Mouse (Mus musculus) ES-E14 (cell line): ENCODE measurements at regions not wholly inside any gene's neighbourhood (a gene's known extent, or its start where the extent isn't known, plus 50 kb on each side); places are given as distances from the start of the nearest gene placed in this dataset.

Experiments
- CHD2 ChIP-seq: IDR thresholded peaks from 2 replicates; pipeline ENCODE4 v1.6.1; 2014; ENCODE audit warnings: mild to moderate bottlenecking, low read depth, low read length, inconsistent platforms
- HCFC1 ChIP-seq: IDR thresholded peaks from 2 replicates; pipeline ENCODE4 v1.6.1; 2012; ENCODE audit warnings: low read length, inconsistent platforms, borderline replicate concordance; ENCODE audit not compliant: insufficient read depth
- MAFK ChIP-seq: IDR thresholded peaks from 2 replicates; pipeline ENCODE4 v1.6.1; 2014; ENCODE audit warnings: mild to moderate bottlenecking, low read depth, low read length, inconsistent platforms; ENCODE audit not compliant: insufficient read depth
- ZC3H11A ChIP-seq: IDR thresholded peaks from 2 replicates; pipeline ENCODE4 v1.6.1; 2012; ENCODE audit warnings: low read depth, mild to moderate bottlenecking, inconsistent platforms, low read length, borderline replicate concordance
- ZNF384 ChIP-seq: IDR thresholded peaks from 2 replicates; pipeline ENCODE4 v1.6.1; 2012; ENCODE audit warnings: low read depth, low read length, inconsistent platforms

DNA sequence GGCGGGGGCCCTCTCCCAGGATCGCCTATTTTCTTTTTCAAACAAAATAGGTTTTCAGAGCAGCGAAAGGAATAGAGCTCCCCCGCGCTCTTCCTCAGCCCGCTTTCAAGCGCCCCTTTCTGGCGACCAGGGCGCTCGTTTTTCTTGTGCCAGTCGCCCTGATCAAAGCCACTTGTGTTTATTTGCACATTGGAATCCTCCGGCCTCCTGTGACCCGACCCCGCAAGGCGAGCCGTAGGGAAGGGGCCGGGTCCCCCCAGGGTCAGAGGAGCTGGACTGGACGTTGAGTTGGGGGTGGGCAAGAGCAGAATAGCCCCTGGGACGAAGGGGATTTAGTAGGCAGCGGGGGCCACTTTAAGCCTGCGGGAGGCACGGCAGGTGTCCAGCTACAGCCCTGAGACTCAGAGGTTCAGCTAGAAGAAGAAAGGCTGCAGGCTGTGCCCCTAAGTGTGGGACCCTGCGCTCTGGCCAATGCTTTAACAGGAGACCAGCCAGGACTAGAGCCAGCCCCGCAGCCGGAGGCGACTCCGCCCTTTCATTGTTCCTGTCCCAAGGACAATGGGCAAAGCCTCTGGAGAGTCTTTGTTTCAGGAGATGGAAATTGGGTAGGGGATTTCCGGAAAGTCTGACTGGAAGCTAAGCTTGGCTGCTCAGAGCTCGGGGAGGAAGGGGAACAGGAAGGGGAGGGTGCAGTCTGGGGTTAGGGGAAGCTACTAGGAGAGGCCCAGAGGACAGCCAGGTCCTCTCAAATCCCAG, 69.0 kb upstream of the Sox13 start:
- 0 out of 2 replicates have a peak, but pooled peaks have one; percentile 15 for TF ChIP-seq CHD2
- peak; percentile 60; the same call in 1 of the 2 replicates for TF ChIP-seq HCFC1
- TF ChIP-seq MAFK: no peak
- TF ChIP-seq ZC3H11A: no peak
- no peak for TF ChIP-seq ZNF384
